Mouse (Mus musculus) brain, adult 10 weeks (tissue): ENCODE measurements around the gene Radil. TPM values are rescaled to one million over a fixed set of nuclear protein-coding genes. Genes with fewer than 3 reads are reported as not detected.

Experiments used
- polyA plus RNA-seq: library from polyadenylated mRNA; stranded (reverse); fragments of 350-450 nt; fragmentation: Illumina TruSeq; extraction: RNeasy Lipid Tissue Mini Kit (QIAGEN cat#74804); gene quantifications from one replicate; pipeline ENCODE4 v1.2.3, GENCODE M21; 2015; ENCODE audit warnings: low read depth, low replicate concordance

Gene Radil
- polyA plus RNA-seq = 11.1 TPM

GRCm38 (mm10) chr5:142550706-142551652, at the start of gene Radil:
Gene Radil (minus strand): TSS chr5:142551098.

GRCm38 (mm10) chr5:142529915-142530314, 21.0 kb downstream of the Radil start, which contains the start of gene Papolb:
Gene Papolb (minus strand): TSS chr5:142530076.

GRCm38 (mm10) chr5:142463461-142464454, 87.1 kb downstream of the Radil start, which contains the start of gene Ap5z1:
Gene Ap5z1 (plus strand): TSS chr5:142463944.

Other genes with a start within 250 kb of the Radil start
- 16.1 TPM for gene Foxk1, start 149.6 kb downstream of the Radil start, polyA plus RNA-seq
- 16.0 TPM for gene Ap5z1, start 87.2 kb downstream of the Radil start, polyA plus RNA-seq
- gene Papolb, start 21.0 kb downstream of the Radil start, polyA plus RNA-seq = 0.16 TPM
- 121 TPM for gene Mmd2, start 57.7 kb upstream of the Radil start, polyA plus RNA-seq
- 62.0 TPM for gene Wipi2, start 76.6 kb upstream of the Radil start, polyA plus RNA-seq
- gene Slc29a4, start 141.4 kb upstream of the Radil start, polyA plus RNA-seq = 12.2 TPM